Mouse (Mus musculus) urinary bladder, postnatal 36 days (tissue): ENCODE results near the gene Adap1.
A peak's percentile ranks its signal among the peaks of the same experiment; 100 is the strongest.

ENCODE experiments used
- DNase-seq, 2 experiments: peaks; one replicate each; pipeline ENCODE4 v3.0.0; 2022; ENCODE audit warnings: low spot score in 2 of 2, mixed read lengths in 1 of 2

The Adap1 gene

GRCm38 (mm10) chr5:139252081-139252909, 73.1 kb downstream of the Adap1 start, which contains the start of gene Get4:
Get4 (plus strand) TSS chr5:139252324.
- DNase-seq, result peak; percentile 99 to 100

- DNase-seq, result no peak
Observed at GRCm38 (mm10) chr5:139251736-139252080, 73.7 kb downstream of the Adap1 start.

GRCm38 (mm10) chr5:139251279-139251678, 74.1 kb downstream of the Adap1 start:
- no peak for DNase-seq

- DNase-seq, result no peak
Observed at GRCm38 (mm10) chr5:139248846-139249245, 76.6 kb downstream of the Adap1 start.

GRCm38 (mm10) chr5:139247767-139248166, 77.7 kb downstream of the Adap1 start:
- no peak for DNase-seq

GRCm38 (mm10) chr5:139243384-139243783, 82.0 kb downstream of the Adap1 start:
- DNase-seq, result no peak

GRCm38 (mm10) chr5:139241022-139241761, 84.2 kb downstream of the Adap1 start:
- DNase-seq, result peak in 1 of 2 experiments; percentile 26

- no peak for DNase-seq
Observed at GRCm38 (mm10) chr5:139237436-139237835, 88.0 kb downstream of the Adap1 start.

GRCm38 (mm10) chr5:139234423-139234822, 91.0 kb downstream of the Adap1 start:
- DNase-seq, result no peak

GRCm38 (mm10) chr5:139232083-139232482, 93.3 kb downstream of the Adap1 start:
- DNase-seq, result no peak

- DNase-seq, result no peak
Observed at GRCm38 (mm10) chr5:139229716-139230115, 95.7 kb downstream of the Adap1 start.

- DNase-seq, result no peak
Observed at GRCm38 (mm10) chr5:139228318-139228717, 97.1 kb downstream of the Adap1 start.

GRCm38 (mm10) chr5:139227645-139228044, 97.8 kb downstream of the Adap1 start:
- no peak for DNase-seq

- DNase-seq, result no peak
Observed at GRCm38 (mm10) chr5:139227236-139227635, 98.2 kb downstream of the Adap1 start.

GRCm38 (mm10) chr5:139223331-139223730, 102.1 kb downstream of the Adap1 start:
- no peak for DNase-seq
